Mouse (Mus musculus) stomach, postnatal 0 days (tissue): ENCODE measurements around the gene Ssh3. TPM values are rescaled to one million over a fixed set of nuclear protein-coding genes. Genes with fewer than 3 reads are reported as not detected.
A peak's percentile ranks its signal among the peaks of the same experiment; 100 is the strongest.
"Not testable (repeated sequence)": the region's sequence is repeated elsewhere in the genome, so short reads cannot be mapped to it uniquely, and the experiment has no call there.

ENCODE experiments used
- ATAC-seq: fragments of 200-750 bp; cut with Nextera tagmentation; 2 replicates; pipeline ENCODE4 v1.8.0; 2017; ENCODE audit not compliant: low FRiP score, low TSS enrichment
- DNase-seq: peaks from one replicate; pipeline ENCODE4 v3.0.0-alpha.2; 2016; ENCODE audit warnings: low spot score
- H3K27ac ChIP-seq: fragments of 300-500 bp; sonication (generic); replicated peaks from 2 replicates; pipeline ENCODE4 v1.5.1; 2014; ENCODE audit warnings: mild to moderate bottlenecking, control low read depth
- H3K27me3 ChIP-seq: fragments of 300-500 bp; sonication (generic); 2 replicates; pipeline ENCODE4 v1.6.1; 2014; ENCODE audit warnings: low read length; ENCODE audit not compliant: control insufficient read depth, insufficient read depth
- H3K36me3 ChIP-seq: fragments of 300-500 bp; sonication (generic); 2 replicates; pipeline ENCODE4 v1.6.1; 2014; ENCODE audit warnings: low read length, mixed read lengths; ENCODE audit not compliant: control insufficient read depth, insufficient read depth
- H3K4me1 ChIP-seq: fragments of 300-500 bp; sonication (generic); replicated peaks from 2 replicates; pipeline ENCODE4 v1.6.1; 2014; ENCODE audit warnings: antibody characterized with exemption; ENCODE audit not compliant: control insufficient read depth, insufficient read depth
- H3K4me2 ChIP-seq: fragments of 300-500 bp; sonication (generic); replicated peaks from 2 replicates; pipeline ENCODE4 v1.6.1; 2014; ENCODE audit warnings: low read depth, mild to moderate bottlenecking, control low read depth, moderate library complexity
- H3K4me3 ChIP-seq: fragments of 300-500 bp; sonication (generic); 2 replicates; pipeline ENCODE4 v1.5.1; 2014; ENCODE audit warnings: low read depth, low read length, control low read depth
- H3K9ac ChIP-seq: fragments of 300-500 bp; sonication (generic); 2 replicates; pipeline ENCODE4 v1.6.1; 2014; ENCODE audit warnings: mild to moderate bottlenecking, low read length, control low read depth, mixed read lengths
- H3K9me3 ChIP-seq: fragments of 300-500 bp; sonication (generic); 2 replicates; pipeline ENCODE4 v1.6.1; 2016; ENCODE audit warnings: low read length; ENCODE audit not compliant: control insufficient read depth
- CTCF ChIP-seq: IDR thresholded peaks from 2 replicates; pipeline ENCODE4 v1.5.1; 2016; ENCODE audit warnings: antibody characterized with exemption, low read depth, mild to moderate bottlenecking, moderate library complexity
- EP300 ChIP-seq: optimal IDR thresholded peaks from 2 replicates; pipeline ENCODE3; 2016; ENCODE audit warnings: antibody characterized with exemption
- WGBS: fragments of 180-500 bp; shearing (Covaris S2); extraction: QIAGEN DNeasy Blood & Tissue Kit; methylation state at CpG from one replicate; pipeline ENCODE4 v1.1.7; 2014; 5-methylcytosine and 5-hydroxymethylcytosine counted together
- polyA plus RNA-seq: library from polyadenylated mRNA; unstranded; fragments of >200 nt; fragmentation: Nextera tagmentation; extraction: Ambion mirVana; gene quantifications from 2 replicates; pipeline ENCODE4 v1.2.1, GENCODE M21; 2015

Gene Ssh3
- polyA plus RNA-seq, 1 experiment from 2014 or later = 36.9 TPM

DNA sequence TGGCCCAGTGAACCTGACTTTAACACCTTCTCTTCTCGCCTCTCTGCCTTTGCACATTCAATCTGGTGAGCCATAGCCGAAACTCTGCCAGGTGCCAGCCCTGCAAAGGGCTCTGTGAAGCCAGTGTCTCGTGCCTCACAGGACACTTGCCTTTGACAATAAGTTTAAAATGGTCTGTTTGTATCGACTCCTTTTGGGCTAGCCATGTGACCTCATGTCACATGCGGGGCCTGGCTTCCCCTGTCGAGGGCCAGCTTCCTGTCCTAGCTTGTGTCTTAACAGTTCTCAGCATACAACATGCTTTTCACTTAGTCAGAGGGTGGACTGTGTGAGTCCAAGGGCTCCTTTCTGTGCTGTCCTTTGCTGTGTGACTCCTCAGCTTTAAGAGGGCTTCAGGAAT is 6.2 kb downstream of the Ssh3 start:
- TF ChIP-seq EP300 (no peak), CTCF (no peak)
- no peak for DNase-seq
- Histone ChIP-seq H3K9ac (no peak overlapping the region), H3K4me2 (no peak overlapping the region), H3K27me3 (no peaks in the 10 kb centered on the region), H3K4me1 (0 out of 2 replicates have a peak, but pooled peaks cover 5% of the 10 kb centered on the region), H3K27ac (no peak overlapping the region), H3K4me3 (no peak overlapping the region), H3K36me3 (0 out of 2 replicates have a peak, but pooled peaks cover 3% of the 10 kb centered on the region), H3K9me3 (no peaks in the 10 kb centered on the region)
- 73% methylated on average over 6 of the region's 6 CpGs for WGBS
- ATAC-seq = no peak

- H3K4me3 ChIP-seq = no peak overlapping the region
- H3K4me2 ChIP-seq = no peak overlapping the region
- no peak overlapping the region; the same call in 1 of the 2 replicates for H3K27ac ChIP-seq
- H3K4me1 ChIP-seq = 0 out of 2 replicates have a peak, but pooled peaks cover 6% of the 10 kb centered on the region
- H3K36me3 ChIP-seq = 0 out of 2 replicates have a peak, but pooled peaks cover 3% of the 10 kb centered on the region
- WGBS = 39% methylated on average over 8 of the region's 8 CpGs
- no peaks in the 10 kb centered on the region for H3K9me3 ChIP-seq
- H3K9ac ChIP-seq = no peak overlapping the region
- no peaks in the 10 kb centered on the region for H3K27me3 ChIP-seq
- TF ChIP-seq EP300 = no peak
- TF ChIP-seq CTCF = peak; percentile 60
- DNase-seq (peak; percentile 57), ATAC-seq (peak; percentile 30; the same call in 1 of the 2 replicates)
Observed at GRCm38 (mm10) chr19:4261038-4261698, 7.8 kb downstream of the Ssh3 start.

GRCm38 (mm10) chr19:4257897-4258252 is 11.1 kb downstream of the Ssh3 start:
- Histone ChIP-seq H3K36me3 (no peaks in the 10 kb centered on the region), H3K27me3 (no peaks in the 10 kb centered on the region), H3K4me2 (peak overlapping the region; percentile 89), H3K4me3 (peak overlapping the region; percentile 63), H3K4me1 (0 out of 2 replicates have a peak, but pooled peaks cover 3% of the 10 kb centered on the region), H3K9me3 (no peaks in the 10 kb centered on the region), H3K27ac (no peak overlapping the region), H3K9ac (peak overlapping the region; percentile 24)
- DNase-seq (no peak), ATAC-seq (no peak; the same call in 1 of the 2 replicates)
- TF ChIP-seq EP300 (no peak), CTCF (no peak)
- WGBS = 19% methylated on average over 12 of the region's 12 CpGs

DNA sequence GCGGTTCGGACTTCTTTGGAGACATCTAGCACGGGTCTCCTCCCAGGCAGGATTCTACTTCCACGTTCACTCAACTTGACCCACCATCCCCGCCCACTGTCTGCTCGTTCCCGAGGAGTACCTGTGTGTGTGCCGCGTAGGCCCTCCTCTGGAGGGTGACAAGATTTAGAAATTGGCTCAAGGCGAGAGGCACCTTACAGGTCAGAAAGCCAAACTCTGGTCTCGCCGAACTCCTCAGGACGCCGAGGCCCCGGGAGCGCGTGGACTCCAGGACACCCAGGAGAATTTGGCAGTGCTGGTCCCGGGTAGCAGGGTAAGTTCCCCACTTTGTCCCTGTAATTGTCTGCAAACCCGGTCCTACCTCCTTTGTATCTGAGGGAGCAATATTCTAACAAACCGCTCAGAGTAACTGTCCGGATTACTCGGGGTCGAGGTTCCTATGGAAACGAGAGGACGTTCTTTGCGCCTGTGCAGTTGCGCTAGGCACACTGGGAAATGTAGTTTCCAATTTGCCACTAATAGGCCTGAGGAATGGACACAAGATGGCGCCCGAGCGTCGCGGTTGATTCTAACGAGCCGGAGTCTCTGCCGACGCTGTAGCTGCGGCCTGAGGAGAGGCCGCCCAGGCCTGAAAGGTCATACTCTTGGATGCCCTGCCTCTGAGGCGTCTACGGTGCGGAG is 11.6 kb downstream of the Ssh3 start:
- Histone ChIP-seq H3K36me3 (no peaks in the 10 kb centered on the region), H3K4me1 (0 out of 2 replicates have a peak, but pooled peaks cover 3% of the 10 kb centered on the region), H3K4me3 (peak overlapping the region; percentile 63), H3K4me2 (peak overlapping the region; percentile 89), H3K27me3 (no peaks in the 10 kb centered on the region), H3K27ac (no peak overlapping the region), H3K9ac (peak overlapping the region; percentile 41), H3K9me3 (no peaks in the 10 kb centered on the region)
- peak; percentile 93 for DNase-seq
- ATAC-seq = peak; percentile 84
- WGBS = under 1% methylated on average over 41 of the region's 41 CpGs
- TF ChIP-seq EP300 = no peak
- peak; percentile 95 for TF ChIP-seq CTCF

DNA sequence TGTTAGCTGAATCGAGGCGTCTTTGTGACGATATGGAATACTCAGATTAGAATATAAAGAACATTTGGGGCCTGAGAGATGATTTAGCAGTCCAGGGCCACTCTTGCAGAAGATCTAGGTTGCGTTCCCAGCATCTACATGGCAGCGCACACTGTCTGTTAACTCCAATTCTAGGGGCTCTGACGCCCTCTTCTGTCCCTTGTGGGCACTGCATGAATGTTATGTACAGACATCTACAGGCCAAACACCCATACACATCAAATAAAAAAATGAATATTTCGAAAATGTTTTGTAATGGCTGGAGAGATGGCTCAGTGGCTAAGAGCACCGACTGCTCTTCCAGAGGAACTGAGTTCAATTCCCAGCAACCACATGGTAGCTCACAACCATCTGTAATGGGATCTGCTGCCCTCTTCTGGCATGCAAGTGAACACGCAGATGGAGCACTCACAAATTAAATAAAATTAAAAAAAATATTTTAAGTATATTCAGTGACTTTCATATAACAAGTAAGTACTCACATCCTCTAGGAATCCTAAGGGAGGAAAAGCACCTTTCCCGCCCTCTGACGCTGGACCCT is 13.3 kb downstream of the Ssh3 start:
- Histone ChIP-seq H3K4me3 (no peak overlapping the region), H3K27ac (no peak overlapping the region), H3K4me1 (0 out of 2 replicates have a peak, but pooled peaks cover 3% of the 10 kb centered on the region), H3K36me3 (no peaks in the 10 kb centered on the region), H3K9ac (no peak overlapping the region), H3K4me2 (no peak overlapping the region), H3K9me3 (no peaks in the 10 kb centered on the region), H3K27me3 (no peaks in the 10 kb centered on the region)
- no peak for ATAC-seq
- no peak for DNase-seq
- WGBS = 76% methylated on average over 11 of the region's 11 CpGs
- peak; percentile 59 for TF ChIP-seq CTCF
- TF ChIP-seq EP300 = no peak

- no peak overlapping the region for H3K4me2 ChIP-seq
- ATAC-seq = no peak
- H3K9me3 ChIP-seq = no peaks in the 10 kb centered on the region
- H3K27me3 ChIP-seq = no peaks in the 10 kb centered on the region
- no peaks in the 10 kb centered on the region for H3K36me3 ChIP-seq
- no peak for TF ChIP-seq EP300
- no peak for TF ChIP-seq CTCF
- WGBS = 80% methylated on average over 7 of the region's 7 CpGs
- 0 out of 2 replicates have a peak, but pooled peaks cover 3% of the 10 kb centered on the region for H3K4me1 ChIP-seq
- no peak overlapping the region for H3K27ac ChIP-seq
- H3K9ac ChIP-seq = no peak overlapping the region
- no peak for DNase-seq
- no peak overlapping the region for H3K4me3 ChIP-seq
Observed at GRCm38 (mm10) chr19:4254230-4254629, 14.8 kb downstream of the Ssh3 start.

DNA sequence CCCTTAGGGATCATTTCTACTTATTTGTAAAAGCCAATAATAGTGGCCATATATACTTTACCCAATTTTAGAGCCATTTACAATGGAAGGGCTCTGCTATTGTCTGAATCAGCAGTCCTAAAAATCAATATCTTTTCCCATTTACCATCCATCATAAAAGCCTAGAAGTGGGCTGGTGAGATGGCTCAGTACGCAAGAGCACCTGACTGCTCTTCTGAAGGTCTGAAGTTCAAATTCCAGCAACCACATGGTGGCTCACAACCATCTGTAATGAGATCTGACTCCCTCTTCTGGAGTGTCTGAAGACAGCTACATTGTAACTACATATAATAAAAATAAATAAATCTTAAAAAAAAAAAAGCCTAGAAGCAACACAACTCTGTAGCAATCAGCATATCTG is 20.3 kb downstream of the Ssh3 start:
- DNase-seq, H3K4me1 ChIP-seq, H3K9ac ChIP-seq, H3K9me3 ChIP-seq, H3K4me3 ChIP-seq, H3K4me2 ChIP-seq, H3K27ac ChIP-seq, H3K36me3 ChIP-seq, ATAC-seq, H3K27me3 ChIP-seq: not testable (repeated sequence)
- WGBS = 56% methylated on average over 1 of the region's 1 CpGs
